Mouse (Mus musculus): ENCODE results near the gene Vps35l.

- TF ChIP-seq CTCF (conservative IDR thresholded peaks at IDR 0.05; ENCODE audit: low read length) (no peak), POU5F1 (IDR thresholded peaks at IDR 0.05; ENCODE audit: borderline replicate concordance, low read length) (no peak), NANOG (IDR thresholded peaks at IDR 0.05; ENCODE audit: borderline replicate concordance, low read length) (no peak)
Observed at GRCm38 (mm10) chr7:118819666-118820065, 79.6 kb downstream of the Vps35l start.

All from E14TG2a.4 (cell line).